Mouse (Mus musculus): ENCODE results near the gene Hcn1. TPM values are rescaled to one million over a fixed set of nuclear protein-coding genes. Genes with fewer than 3 reads are reported as not detected.

The Hcn1 gene
- polyA plus RNA-seq, 1 experiment from 2014 or later, result not detected

GRCm38 (mm10) chr13:117946843-117947242, 344.7 kb downstream of the Hcn1 start:
- no peaks in the 10 kb centered on the region for H3K36me3 ChIP-seq (ENCODE audit: control insufficient read depth, insufficient read depth, low read length)
- 78% methylated on average over 3 of the region's 3 CpGs for WGBS
- H3K9me3 ChIP-seq (ENCODE audit: control insufficient read depth, low read length), result no peaks in the 10 kb centered on the region
- H3K9ac ChIP-seq (ENCODE audit: low read depth, low read length), result no peak overlapping the region
- no peak overlapping the region for H3K27ac ChIP-seq (ENCODE audit: low read depth, low read length)
- no peak overlapping the region for H3K4me2 ChIP-seq (replicated peaks; ENCODE audit: low read depth, low read length)
- no peak for ATAC-seq (ENCODE audit: low FRiP score, low TSS enrichment)
- no peak overlapping the region for H3K4me3 ChIP-seq (ENCODE audit: low read length)
- H3K27me3 ChIP-seq (ENCODE audit: control insufficient read depth, insufficient read depth, low read length), result no peaks in the 10 kb centered on the region
- no peaks in the 10 kb centered on the region for H3K4me1 ChIP-seq (ENCODE audit: control insufficient read depth, insufficient read depth, low read length)

DNA sequence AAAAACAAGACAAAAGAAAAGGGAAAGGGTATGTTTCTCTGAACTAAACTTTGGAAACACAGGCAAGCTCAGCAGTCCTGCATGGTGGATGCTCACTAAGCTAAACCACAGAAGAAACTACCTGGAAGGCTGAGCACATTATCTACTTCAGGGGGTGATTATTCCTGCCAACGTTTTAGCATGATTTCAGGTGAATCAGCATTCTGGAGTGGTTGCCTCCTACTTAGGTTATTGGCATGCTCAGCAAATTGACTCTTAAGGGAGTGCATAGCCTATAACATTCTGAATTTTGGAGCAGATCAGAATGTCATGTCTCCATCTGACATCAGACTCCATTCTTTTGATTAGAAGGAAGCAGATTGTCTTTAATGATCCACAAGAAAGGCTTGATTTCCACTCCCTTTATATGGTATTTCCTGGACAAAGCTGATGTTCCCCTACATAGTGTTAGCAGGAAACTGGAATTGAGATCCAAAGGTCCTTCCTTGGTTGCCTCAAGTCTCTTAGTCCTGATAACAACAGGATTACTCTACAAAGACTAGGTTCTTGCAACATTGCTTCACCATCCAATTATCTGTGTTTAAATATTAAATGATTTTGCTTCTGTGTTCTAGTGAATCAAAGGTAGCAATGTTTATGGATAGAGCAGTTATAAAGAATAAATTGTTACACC, 345.7 kb downstream of the Hcn1 start:
- no peak overlapping the region for H3K4me3 ChIP-seq (ENCODE audit: low read length)
- no peak for ATAC-seq (ENCODE audit: low FRiP score, low TSS enrichment)
- 56% methylated on average over 1 of the region's 1 CpGs for WGBS
- no peaks in the 10 kb centered on the region for H3K36me3 ChIP-seq (ENCODE audit: control insufficient read depth, insufficient read depth, low read length)
- no peak overlapping the region for H3K27ac ChIP-seq (ENCODE audit: low read depth, low read length)
- no peak overlapping the region for H3K4me2 ChIP-seq (replicated peaks; ENCODE audit: low read depth, low read length)
- H3K27me3 ChIP-seq (ENCODE audit: control insufficient read depth, insufficient read depth, low read length), result no peaks in the 10 kb centered on the region
- no peaks in the 10 kb centered on the region for H3K9me3 ChIP-seq (ENCODE audit: control insufficient read depth, low read length)
- H3K4me1 ChIP-seq (ENCODE audit: control insufficient read depth, insufficient read depth, low read length), result no peaks in the 10 kb centered on the region
- H3K9ac ChIP-seq (ENCODE audit: low read depth, low read length), result no peak overlapping the region

GRCm38 (mm10) chr13:117958496-117959421, 356.6 kb downstream of the Hcn1 start:
- H3K9me3 ChIP-seq (ENCODE audit: control insufficient read depth, low read length), result no peaks in the 10 kb centered on the region
- no peaks in the 10 kb centered on the region for H3K36me3 ChIP-seq (ENCODE audit: control insufficient read depth, insufficient read depth, low read length)
- H3K27ac ChIP-seq (ENCODE audit: low read depth, low read length), result no peak overlapping the region
- H3K4me1 ChIP-seq (ENCODE audit: control insufficient read depth, insufficient read depth, low read length), result no peaks in the 10 kb centered on the region
- peak; percentile 99 for ATAC-seq (ENCODE audit: low FRiP score, low TSS enrichment)
- H3K4me2 ChIP-seq (replicated peaks; ENCODE audit: low read depth, low read length), result peak overlapping the region; percentile 43
- WGBS, result 7% methylated on average over 17 of the region's 18 CpGs
- 0 out of 2 replicates have a peak overlapping the region, but pooled peaks have one; percentile 35 for H3K9ac ChIP-seq (ENCODE audit: low read depth, low read length)
- H3K27me3 ChIP-seq (ENCODE audit: control insufficient read depth, insufficient read depth, low read length), result no peaks in the 10 kb centered on the region
- H3K4me3 ChIP-seq (ENCODE audit: low read length), result peak overlapping the region; percentile 27

DNA sequence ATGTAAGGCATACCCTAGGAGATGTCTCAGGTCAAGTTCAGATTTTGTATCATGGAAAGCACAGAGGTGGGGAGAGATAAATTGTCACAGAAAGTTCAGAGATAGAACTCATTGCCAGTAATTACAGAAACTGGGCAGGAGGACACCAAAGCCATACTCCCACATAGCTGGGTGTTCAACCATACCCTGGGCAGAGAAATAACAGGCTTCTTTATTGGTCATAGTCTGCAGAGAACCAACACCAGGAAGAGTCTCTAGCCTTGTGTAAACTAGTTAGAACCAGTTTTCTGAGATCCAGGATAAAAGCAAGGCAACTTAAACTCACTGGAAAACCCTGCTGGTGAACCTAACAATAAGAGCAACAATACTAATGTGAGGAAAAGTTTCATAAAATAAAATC, 362.5 kb downstream of the Hcn1 start:
- Histone ChIP-seq H3K4me1 (ENCODE audit: control insufficient read depth, insufficient read depth, low read length) (no peaks in the 10 kb centered on the region), H3K27ac (ENCODE audit: low read depth, low read length) (no peak overlapping the region), H3K27me3 (ENCODE audit: control insufficient read depth, insufficient read depth, low read length) (no peaks in the 10 kb centered on the region), H3K9ac (ENCODE audit: low read depth, low read length) (no peak overlapping the region), H3K36me3 (ENCODE audit: control insufficient read depth, insufficient read depth, low read length) (no peaks in the 10 kb centered on the region), H3K9me3 (ENCODE audit: control insufficient read depth, low read length) (no peaks in the 10 kb centered on the region), H3K4me3 (ENCODE audit: low read length) (no peak overlapping the region), H3K4me2 (replicated peaks; ENCODE audit: low read depth, low read length) (no peak overlapping the region)
- ATAC-seq (ENCODE audit: low FRiP score, low TSS enrichment), result peak; percentile 72; the same call in 1 of the 2 replicates

DNA sequence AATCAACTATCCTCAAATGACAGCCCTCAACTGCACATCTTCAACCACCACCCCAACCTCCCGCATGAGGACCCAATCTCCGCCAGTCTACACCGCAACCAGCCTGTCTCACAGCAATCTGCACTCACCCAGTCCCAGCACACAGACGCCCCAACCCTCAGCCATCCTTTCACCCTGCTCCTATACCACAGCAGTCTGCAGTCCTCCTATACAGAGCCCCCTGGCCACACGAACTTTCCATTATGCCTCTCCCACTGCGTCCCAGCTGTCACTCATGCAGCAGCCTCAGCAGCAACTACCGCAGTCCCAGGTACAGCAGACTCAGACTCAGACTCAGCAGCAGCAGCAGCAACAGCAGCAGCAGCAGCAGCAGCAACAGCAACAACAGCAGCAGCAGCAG, 373.3 kb downstream of the Hcn1 start:
- no peak overlapping the region for H3K9ac ChIP-seq (ENCODE audit: low read depth, low read length)
- no peak overlapping the region for H3K27ac ChIP-seq (ENCODE audit: low read depth, low read length)
- ATAC-seq (ENCODE audit: low FRiP score, low TSS enrichment), result peak; percentile 72; the same call in 1 of the 2 replicates
- WGBS, result 59% methylated on average over 7 of the region's 7 CpGs
- H3K36me3 ChIP-seq (ENCODE audit: control insufficient read depth, insufficient read depth, low read length), result no peaks in the 10 kb centered on the region
- H3K9me3 ChIP-seq (ENCODE audit: control insufficient read depth, low read length), result no peaks in the 10 kb centered on the region
- no peaks in the 10 kb centered on the region for H3K4me1 ChIP-seq (ENCODE audit: control insufficient read depth, insufficient read depth, low read length)
- no peak overlapping the region for H3K4me2 ChIP-seq (replicated peaks; ENCODE audit: low read depth, low read length)
- no peak overlapping the region for H3K4me3 ChIP-seq (ENCODE audit: low read length)
- H3K27me3 ChIP-seq (ENCODE audit: control insufficient read depth, insufficient read depth, low read length), result no peaks in the 10 kb centered on the region

DNA sequence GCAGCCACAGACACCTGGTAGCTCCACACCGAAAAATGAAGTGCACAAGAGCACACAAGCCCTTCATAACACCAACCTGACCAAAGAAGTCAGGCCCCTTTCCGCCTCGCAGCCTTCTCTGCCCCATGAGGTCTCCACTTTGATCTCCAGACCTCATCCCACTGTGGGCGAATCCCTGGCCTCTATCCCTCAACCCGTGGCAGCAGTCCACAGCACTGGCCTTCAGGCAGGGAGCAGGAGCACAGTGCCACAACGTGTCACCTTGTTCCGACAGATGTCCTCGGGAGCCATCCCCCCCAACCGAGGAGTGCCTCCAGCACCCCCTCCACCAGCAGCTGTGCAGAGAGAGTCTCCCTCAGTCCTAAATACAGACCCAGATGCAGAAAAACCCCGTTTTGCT, 373.7 kb downstream of the Hcn1 start:
- WGBS, result 28% methylated on average over 10 of the region's 10 CpGs
- Histone ChIP-seq H3K9me3 (ENCODE audit: control insufficient read depth, low read length) (no peaks in the 10 kb centered on the region), H3K36me3 (ENCODE audit: control insufficient read depth, insufficient read depth, low read length) (no peaks in the 10 kb centered on the region), H3K4me2 (replicated peaks; ENCODE audit: low read depth, low read length) (no peak overlapping the region), H3K27ac (ENCODE audit: low read depth, low read length) (no peak overlapping the region), H3K27me3 (ENCODE audit: control insufficient read depth, insufficient read depth, low read length) (no peaks in the 10 kb centered on the region), H3K9ac (ENCODE audit: low read depth, low read length) (no peak overlapping the region), H3K4me3 (ENCODE audit: low read length) (no peak overlapping the region), H3K4me1 (ENCODE audit: control insufficient read depth, insufficient read depth, low read length) (no peaks in the 10 kb centered on the region)
- ATAC-seq (ENCODE audit: low FRiP score, low TSS enrichment), result peak; percentile 72

GRCm38 (mm10) chr13:117984339-117984738, 382.2 kb downstream of the Hcn1 start:
- Histone ChIP-seq H3K27ac (ENCODE audit: low read depth, low read length) (no peak overlapping the region), H3K4me3 (ENCODE audit: low read length) (no peak overlapping the region), H3K9me3 (ENCODE audit: control insufficient read depth, low read length) (no peaks in the 10 kb centered on the region), H3K27me3 (ENCODE audit: control insufficient read depth, insufficient read depth, low read length) (no peaks in the 10 kb centered on the region), H3K4me2 (replicated peaks; ENCODE audit: low read depth, low read length) (no peak overlapping the region), H3K9ac (ENCODE audit: low read depth, low read length) (no peak overlapping the region), H3K36me3 (ENCODE audit: control insufficient read depth, insufficient read depth, low read length) (no peaks in the 10 kb centered on the region), H3K4me1 (ENCODE audit: control insufficient read depth, insufficient read depth, low read length) (no peaks in the 10 kb centered on the region)
- 80% methylated on average over 2 of the region's 2 CpGs for WGBS
- ATAC-seq (ENCODE audit: low FRiP score, low TSS enrichment), result no peak

GRCm38 (mm10) chr13:117999767-118000488, 397.8 kb downstream of the Hcn1 start:
- H3K4me3 ChIP-seq (ENCODE audit: low read length), result no peak overlapping the region
- H3K9me3 ChIP-seq (ENCODE audit: control insufficient read depth, low read length), result no peaks in the 10 kb centered on the region
- no peaks in the 10 kb centered on the region for H3K36me3 ChIP-seq (ENCODE audit: control insufficient read depth, insufficient read depth, low read length)
- no peak overlapping the region for H3K4me2 ChIP-seq (replicated peaks; ENCODE audit: low read depth, low read length)
- ATAC-seq (ENCODE audit: low FRiP score, low TSS enrichment), result peak; percentile 88; the same call in 1 of the 2 replicates
- no peak overlapping the region for H3K27ac ChIP-seq (ENCODE audit: low read depth, low read length)
- 0 out of 2 replicates have a peak, but pooled peaks cover 4% of the 10 kb centered on the region for H3K4me1 ChIP-seq (ENCODE audit: control insufficient read depth, insufficient read depth, low read length)
- no peaks in the 10 kb centered on the region for H3K27me3 ChIP-seq (ENCODE audit: control insufficient read depth, insufficient read depth, low read length)
- WGBS, result 50% methylated on average over 2 of the region's 2 CpGs
- no peak overlapping the region for H3K9ac ChIP-seq (ENCODE audit: low read depth, low read length)
